Mouse (Mus musculus): ENCODE results near the gene Slc22a12.

Slc22a12 gene

DNA sequence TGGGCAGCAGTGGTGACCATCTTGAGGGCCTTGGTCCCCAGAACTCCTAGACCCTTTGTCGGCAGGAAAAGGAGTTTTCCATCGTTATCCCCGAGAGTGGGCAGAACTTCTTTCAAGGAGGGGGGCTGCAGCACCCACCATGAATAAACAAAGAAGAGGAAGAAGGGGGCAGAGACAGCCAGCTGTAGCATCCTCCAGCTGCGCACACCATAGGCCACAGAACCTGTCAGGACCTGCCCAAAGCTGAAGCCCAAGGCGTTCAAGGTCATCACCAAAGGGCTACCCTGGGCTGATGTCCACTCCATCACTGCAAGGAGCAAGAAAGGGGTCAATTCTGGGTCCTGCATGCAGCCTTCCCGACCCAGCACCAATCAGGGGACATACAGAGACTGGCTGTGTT is 2.6 kb downstream of the Slc22a12 start:
- DNase-seq (ENCODE audit: low spot score): no peak

DNA sequence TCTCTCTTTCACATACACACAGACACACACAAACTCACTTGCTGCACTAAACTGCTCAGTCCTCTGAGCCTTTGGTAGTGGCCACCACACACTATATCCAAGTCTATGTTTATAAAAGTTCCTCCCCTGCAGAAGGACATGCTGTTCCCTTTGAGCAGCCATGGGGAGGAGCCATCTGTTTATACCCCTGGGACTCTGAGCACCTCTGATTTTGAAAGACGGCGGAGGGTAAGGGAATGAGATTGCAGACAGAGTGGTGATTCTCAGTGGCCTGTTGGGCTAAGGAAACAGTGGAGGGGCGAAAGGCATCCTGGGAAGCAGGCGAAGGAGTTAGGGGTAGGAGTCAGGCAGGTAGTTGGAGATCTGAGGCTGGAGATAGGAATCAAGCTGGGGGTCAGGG is 3.2 kb downstream of the Slc22a12 start:
- no peak for DNase-seq (ENCODE audit: low spot score)

DNA sequence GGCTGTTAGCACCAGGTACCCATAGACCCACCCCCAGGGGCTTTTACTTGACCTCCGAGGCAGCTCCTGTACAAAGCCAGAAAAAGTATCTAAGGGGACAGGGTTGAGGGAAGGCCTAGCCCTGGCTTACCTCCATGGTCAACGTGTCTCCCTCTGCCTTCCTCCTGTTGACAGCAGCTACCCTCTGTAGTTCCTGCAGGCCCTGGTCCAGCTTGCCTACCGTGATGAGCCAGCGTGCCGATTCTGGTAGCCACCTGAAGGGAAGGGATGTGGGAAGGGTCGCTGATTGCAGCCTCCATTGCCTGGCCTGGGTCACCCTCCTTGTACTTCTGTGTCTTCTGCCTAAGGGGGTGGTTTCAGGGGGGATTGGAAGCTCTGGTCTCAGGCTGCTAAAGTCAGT is 4.3 kb downstream of the Slc22a12 start:
- DNase-seq (ENCODE audit: low spot score): no peak

DNA sequence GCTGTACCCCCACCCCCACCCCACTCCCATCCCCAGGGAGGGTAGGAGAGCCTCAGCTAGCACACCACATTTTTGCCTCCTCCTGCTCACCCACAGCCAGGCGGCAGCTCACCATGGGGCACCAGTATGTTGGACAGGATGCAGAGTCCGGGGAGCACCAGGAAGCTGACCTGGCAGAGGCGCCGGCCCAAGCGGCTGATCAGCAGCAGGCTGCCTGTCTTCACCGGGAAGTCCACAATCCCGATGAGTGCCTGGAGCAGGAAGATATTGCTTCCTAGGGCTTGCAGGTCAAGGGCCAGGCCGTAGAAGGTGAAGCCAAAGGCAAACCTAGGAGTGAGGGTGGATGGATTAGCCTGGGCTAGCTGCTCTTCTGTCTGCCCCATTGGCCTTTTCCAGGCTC is 5.3 kb downstream of the Slc22a12 start:
- no peak for DNase-seq (ENCODE audit: low spot score)

DNA sequence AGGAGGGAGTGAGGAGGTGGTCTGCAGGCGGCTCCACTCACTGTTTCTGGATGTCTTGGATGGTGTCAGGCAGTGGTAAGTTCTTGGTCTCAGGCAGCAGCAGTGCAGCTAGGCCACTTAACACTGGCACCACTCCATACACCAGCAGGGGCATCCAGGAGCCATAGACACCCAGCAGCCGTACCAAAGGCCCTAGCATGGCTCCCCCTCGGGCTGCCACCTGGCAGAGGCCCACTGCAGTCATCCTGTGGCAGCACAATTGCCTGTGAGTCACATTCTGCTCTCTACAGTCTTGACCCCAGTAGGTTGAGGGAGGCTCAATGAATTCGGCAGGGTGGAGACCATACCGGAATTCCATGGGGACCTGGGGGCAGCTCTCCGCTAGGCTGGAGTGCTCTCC is 6.1 kb downstream of the Slc22a12 start:
- DNase-seq (ENCODE audit: low spot score): no peak

DNA sequence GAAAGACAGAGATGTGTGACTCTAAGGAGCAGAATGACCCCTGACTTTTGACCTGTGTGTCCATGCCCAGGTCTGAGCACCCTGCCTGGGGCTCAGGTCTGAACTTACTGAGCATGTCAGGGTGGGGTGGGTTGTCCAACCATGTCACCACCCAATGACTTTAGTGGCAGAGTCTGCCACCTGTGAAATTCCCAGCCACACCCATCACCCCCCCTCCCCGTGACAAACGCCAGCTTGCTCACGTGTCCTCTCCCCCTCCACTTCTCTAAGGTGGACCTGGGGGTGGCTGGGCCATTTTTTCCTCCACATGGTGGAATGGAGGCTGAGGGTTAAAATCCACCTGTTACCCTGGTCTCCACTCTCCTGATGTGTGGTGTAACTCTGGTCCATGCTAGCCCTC is 6.6 kb downstream of the Slc22a12 start:
- no peak for DNase-seq (ENCODE audit: low spot score)

DNA sequence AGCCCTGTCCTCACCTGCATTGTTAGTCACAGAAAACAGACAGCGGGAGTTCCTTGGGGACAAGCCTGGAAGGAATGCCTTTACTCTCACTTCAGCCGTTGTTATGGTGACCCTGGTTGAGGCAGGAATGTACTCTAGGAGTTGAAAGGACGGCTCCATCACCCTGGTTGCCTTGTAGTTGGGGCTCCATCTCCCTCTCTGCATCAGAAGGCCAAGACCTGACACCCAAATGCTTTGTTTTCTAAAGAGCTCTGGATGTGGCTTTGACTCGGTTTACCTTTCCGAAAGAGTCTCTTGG is 8.8 kb downstream of the Slc22a12 start:
- DNase-seq (ENCODE audit: low spot score): no peak

DNA sequence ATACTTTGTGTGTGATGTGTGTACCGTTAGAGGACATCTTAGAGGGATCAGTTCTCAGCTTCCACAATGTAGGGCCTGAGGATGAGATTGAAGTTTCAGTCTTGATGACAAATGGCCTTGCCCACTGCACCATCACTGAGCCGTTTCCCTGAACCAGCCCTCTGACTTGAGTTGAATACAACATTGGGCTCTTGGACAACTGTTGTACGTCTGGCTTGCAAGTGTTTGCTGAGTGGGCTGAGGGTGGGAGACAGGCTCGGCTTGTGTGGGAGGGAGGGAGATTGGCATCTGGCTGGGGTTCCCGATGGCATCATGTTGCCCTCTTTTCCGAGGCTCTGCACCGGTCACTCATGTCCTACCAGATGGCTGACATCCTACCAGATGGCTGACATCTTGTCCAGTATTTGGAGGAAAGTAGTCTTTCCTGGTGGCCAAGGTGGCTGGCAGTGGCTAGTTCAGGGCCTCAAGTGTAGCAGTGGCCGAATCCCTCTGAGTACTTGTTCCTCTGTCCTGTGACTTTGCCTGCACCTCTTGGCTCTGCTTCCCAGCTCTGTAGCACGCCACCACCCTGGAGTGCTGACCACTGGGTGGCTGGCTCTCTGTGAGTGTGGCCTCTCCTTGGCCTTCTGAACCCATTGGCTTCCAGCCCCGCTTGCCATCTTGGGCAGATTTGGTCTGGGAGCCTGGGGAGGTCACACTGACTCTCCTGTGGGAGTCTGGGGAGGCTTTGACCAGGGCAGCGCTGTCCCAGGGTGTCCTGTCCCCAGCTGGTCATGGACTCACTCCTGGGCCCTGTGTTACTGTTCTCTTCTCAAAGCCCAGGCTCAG is 9.3 kb downstream of the Slc22a12 start:
- no peak for DNase-seq (ENCODE audit: low spot score)

DNA sequence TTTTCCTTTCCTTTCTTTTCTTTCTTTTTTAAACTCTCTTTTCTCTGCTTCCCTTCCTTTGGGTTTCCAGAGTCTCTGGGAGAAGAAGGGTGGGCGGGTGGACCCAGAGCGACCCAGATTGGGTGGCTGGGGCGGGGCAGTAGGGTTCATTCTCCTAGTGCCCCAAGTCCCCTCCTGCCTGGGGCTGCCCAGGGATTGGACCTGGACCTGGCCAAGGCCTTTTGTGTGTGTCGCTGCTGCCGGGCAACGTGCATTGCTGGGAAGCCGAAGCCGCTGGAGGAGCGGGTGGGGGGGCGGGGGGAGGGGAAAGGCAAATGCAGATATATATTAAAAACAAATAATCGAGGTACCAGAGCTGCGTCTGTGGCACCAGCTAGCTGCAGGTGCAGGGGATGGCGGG is 10.2 kb downstream of the Slc22a12 start:
- no peak for DNase-seq (ENCODE audit: low spot score)

DNA sequence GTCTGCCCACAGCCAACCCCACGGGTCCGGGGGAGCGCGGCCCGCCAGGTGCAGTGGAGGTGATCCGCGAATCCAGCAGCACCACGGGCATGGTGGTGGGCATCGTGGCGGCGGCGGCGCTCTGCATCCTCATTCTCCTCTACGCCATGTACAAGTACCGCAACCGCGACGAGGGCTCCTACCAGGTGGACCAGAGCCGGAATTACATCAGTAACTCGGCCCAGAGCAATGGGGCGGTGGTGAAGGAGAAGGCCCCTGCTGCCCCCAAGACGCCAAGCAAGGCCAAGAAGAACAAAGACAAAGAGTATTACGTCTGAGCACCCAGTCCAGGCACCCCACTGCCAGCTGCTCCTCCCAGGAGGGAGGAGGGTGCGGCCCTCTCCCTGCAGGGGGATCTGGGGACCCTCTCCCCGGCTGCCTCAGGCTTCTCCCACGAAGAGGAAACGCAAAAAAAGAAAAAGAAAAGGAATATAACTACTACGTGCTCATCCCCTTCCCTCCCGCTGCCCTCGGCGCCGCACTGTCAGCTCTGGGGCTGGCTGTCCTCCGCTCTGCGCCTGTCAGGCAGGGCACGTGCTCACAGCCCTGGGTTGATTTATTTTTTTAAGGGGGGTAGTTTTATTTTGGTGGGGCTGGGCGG is 10.9 kb downstream of the Slc22a12 start:
- DNase-seq (ENCODE audit: low spot score): no peak

DNA sequence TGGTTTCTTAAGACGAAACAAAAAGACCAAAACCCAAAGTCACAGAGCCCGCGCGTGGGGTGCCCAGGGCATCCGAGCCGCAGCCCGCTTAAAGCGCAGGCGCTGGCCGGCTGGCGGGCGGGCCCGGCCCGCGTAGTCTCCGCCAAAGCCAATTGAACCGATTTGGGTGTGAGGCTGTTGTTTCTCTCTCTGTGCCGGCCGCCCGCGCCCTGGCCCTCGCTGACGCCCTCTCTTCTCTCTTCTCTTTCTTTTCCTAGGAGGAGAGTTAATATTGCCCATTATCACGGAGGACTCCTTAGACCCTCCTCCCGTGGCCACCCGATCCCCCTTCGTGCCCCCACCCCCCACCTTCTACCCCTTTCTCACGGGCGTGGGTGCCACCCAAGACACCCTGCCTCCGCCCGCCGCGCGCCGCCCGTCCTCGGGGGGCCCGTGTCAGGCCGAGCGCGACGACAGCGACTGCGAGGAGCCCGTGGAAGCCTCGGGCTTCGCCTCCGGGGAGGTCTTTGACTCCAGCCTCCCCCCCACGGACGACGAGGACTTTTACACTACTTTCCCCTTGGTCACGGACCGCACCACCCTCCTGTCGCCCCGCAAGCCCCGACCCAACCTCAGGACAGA is 11.7 kb downstream of the Slc22a12 start:
- DNase-seq (ENCODE audit: low spot score): no peak

DNA sequence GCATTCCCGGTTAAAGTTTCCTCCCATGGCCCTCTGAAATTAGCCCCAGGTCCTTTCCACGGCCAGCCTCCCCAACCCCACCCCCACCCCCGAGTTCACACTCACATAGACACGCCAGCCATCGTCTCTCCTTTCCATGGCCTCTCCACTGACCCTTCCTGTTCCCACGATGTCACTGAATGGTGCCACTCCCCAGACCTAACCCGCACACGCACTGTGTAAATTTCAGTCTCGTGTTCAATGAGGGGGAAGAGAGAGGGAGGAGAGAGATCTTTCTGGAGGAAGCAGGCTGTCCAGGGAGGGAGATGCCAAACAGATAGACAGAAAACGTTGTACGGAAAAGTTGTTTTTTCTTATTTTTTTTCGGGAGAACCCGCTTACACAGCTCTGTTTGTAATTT is 12.5 kb downstream of the Slc22a12 start:
- no peak for DNase-seq (ENCODE audit: low spot score)

DNA sequence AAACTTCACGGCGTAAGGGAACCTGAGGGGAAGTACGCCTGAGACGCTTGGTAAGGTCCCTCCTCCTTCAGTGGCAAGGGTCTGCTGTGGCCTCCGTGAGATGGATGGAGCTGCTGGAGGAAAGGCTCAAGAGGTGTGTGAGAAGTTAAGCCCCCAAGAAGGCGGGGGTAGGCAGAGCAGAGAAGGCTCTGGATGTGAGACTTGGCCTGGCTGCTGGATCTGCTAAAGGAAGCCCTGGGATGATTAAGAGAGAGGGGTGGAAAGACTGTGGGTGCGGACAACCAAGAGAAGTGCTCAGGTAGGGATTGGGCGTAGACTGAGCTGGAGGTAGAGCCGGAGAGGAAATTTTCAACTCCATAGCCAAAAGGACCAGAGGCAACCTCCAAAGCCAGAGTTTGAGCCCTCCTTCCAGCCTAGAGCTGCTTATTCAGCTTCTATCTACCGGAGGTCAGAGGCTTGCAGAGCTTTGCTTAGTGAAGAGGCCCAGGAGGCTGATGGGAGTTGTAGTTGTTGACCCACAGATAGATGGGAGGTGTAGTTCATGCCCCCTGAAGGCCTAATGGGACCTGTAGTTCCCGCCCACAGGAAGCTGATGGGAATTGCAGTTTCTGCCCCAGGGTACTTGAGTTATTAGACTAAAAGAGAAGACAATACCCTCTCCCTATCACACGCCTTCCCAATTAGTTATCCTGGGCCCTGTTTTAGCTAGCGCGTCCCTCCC is 13.4 kb downstream of the Slc22a12 start:
- DNase-seq (ENCODE audit: low spot score): no peak

DNA sequence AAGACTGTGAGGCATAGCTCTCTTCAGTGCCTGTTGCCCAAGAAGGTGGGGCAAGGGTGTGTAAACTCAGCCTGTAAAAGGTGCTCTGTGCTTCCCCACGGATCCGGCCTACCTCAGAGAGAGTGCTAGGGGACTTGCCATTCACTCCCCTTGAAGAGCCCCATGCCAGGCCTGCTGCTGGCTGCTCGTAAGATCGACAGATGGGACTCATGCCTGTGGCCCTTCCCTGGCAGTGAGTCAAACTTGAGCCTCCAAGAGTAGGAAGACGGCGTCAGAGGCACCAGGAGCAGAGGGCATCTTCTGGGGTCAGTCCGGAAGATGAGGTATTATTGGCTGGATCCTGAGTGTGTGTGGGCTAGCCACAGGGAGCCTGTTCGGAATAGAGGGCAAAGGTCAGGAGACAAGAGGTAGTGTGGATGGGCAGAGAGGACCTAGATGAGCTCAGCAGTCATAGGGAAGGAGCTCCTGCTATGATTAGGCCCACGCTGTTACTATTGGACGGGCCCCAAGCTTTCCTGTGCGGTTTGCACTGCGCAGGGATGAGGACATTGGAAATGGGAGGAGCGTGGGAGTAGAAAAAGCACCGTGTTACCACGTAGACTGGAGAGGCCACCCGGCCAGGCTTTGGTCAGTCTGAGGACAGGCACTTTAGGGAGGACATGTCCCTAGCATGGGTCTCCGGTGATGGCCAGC is 14.8 kb downstream of the Slc22a12 start:
- no peak for DNase-seq (ENCODE audit: low spot score)

DNA sequence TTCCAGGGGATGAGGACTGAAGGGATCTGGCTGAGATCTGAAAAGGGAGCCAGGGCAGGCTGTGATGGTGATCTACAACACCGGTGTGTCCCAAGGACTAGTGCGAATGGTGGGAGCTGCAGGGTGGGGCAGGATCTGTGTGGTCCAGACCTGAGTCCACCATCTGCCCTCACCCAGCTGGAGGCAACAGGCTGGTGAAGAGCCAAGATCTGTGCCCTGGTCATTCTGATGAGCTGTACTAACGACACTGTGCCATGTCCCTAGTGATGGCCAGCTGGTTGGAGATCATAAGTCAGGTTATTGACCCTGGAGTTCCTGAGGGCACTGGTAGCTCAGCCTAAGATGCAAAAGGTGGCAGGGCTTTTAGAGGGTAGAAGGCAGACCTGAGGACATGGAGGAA is 15.4 kb downstream of the Slc22a12 start:
- no peak for DNase-seq (ENCODE audit: low spot score)

DNA sequence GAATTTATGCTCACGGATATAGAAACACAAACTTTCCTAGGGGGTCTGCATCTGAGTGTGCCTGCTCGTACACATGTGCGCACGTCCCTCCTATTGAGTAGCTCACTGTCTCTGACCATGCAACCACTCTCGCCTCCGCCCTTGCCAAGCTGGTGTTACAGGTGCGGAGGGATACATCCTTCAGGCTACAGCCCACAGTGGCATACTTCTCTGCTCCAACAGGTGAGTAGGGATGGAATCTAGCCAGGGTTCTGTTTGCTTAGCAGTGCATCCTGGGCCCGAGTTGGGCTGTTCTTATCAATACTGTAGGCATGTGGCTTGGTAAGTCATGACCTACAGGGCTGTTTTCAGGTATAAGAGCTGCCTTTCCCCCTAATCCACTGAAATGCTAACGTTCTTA is 16.8 kb downstream of the Slc22a12 start:
- no peak for DNase-seq (ENCODE audit: low spot score)

DNA sequence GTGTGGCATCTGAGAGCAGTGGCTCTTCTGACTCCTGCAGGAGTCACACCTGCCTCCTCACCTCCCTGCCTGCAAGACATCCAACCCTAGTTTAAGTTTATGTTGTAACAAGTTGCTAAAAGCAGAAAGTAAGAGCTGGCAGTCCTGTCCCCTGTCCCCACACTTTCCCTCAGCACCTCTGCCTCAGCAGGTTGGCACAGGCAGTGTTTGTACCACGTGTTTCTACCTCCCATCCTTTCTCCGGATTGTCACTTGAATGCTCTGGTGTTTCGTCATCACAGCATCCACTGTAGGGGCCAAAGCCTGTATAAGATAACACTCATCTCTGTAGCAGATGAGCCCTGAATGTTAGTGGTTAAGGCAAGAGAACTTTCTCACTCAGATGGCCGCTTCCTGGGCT is 17.8 kb downstream of the Slc22a12 start:
- DNase-seq (ENCODE audit: low spot score): no peak

DNA sequence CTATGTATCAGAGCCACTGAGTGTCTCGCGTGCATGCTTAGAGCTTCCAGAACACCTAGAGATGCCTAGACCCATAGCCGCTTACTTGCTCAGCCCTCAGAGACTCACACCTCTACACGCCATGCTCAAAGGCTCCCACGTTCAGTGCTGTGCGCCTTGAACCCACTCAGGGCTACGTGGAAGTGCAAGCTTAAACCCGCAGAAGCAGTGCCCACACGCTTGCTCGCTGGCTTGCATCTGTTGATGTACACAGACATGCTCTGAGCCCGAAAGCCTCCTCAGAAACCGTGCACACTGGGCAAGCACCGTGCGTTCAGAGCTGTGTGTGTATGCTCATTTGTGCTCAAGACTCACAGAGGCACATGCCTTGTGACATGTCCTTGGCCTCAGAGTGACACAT is 20.5 kb downstream of the Slc22a12 start:
- no peak for DNase-seq (ENCODE audit: low spot score)

DNA sequence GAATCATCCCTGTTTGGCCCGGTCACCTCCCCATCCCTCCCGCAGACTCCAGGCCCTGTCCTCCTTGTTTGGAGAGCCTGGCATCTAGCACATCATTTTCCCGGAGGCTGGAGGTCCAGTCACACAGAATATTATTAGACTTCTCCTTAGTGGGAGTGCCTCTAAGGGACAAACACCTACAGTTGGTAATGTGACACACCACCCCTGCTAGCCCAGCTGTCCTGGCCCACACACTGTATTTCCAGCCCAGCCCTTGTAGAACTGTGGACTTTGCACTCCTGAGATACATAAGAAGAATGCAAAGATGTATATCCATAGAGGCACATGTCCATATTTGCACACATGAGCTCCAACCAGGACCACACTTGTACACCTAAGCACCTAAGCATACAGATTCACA is 21.2 kb downstream of the Slc22a12 start:
- DNase-seq (ENCODE audit: low spot score): no peak

DNA sequence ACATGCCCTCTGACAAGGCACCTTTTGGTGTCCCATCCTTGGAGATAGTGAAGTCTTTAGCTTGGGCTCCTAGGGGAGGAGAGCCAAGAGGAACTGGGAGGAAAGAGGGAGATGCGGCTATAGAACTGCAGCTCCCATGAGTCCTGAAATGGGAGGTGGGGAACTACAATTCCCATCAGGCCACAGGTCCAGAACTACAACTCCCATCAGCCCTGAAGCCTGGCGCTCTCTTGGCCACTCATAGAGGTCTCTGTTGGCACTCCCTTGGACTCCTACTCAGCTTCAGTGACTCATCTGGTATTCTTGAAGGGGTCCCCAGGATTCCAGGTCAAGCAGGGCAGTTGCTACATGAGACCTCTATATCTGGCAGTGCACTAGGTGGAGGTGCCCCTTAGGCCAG is 23.3 kb downstream of the Slc22a12 start:
- no peak for DNase-seq (ENCODE audit: low spot score)

DNA sequence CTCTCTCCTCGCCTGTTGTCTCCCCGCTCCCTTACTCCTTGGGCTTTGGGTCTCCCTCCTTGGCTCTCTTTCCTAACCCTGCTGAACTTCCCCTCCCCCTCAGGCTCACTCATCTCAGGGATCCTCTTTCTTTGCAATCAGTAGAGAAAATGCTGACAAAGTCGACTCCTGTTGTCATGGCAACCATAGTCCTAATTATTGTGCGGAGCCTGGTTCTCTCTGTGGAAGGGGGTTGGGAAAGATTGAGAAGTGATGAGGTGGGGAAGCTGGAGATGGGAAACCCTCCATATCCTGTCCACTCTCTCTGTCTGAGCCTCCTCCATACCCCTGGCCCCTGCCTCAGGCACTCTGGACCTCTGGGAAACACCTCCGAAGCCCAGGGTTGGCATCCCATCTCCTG is 24.2 kb downstream of the Slc22a12 start:
- no peak for DNase-seq (ENCODE audit: low spot score)

DNA sequence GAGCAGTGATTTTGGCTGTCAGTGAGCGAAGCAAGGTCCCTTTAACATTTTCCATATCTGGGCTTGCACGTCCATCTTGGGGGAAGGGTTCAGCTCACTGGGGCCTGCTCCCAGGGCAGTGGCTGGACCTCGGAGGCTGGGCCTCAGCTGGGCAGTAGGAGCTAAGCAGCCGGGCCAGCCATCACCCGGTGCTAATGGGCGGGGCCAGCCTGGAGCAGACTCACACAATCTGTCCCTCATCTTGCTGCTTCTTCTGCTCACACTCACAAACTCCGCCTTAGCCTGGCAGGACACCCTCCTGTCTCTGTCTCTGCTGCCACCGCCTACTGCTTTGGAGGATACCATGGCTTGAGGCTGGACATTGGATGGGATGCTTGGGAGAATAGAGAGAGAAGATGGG is 26.7 kb downstream of the Slc22a12 start:
- no peak for DNase-seq (ENCODE audit: low spot score)

All from ovary, postnatal 14 days (tissue).